Mouse (Mus musculus): ENCODE results near the gene Lnpk. TPM values are rescaled to one million over a fixed set of nuclear protein-coding genes. Genes with fewer than 3 reads are reported as not detected.

The Lnpk gene
- polyA plus RNA-seq, 1 experiment = 6.3 TPM

- Histone ChIP-seq H3K36me3 (ENCODE audit: control insufficient read depth, insufficient read depth) (peaks cover 5% of the 10 kb centered on the region), H3K79me2 (ENCODE audit: control insufficient read depth, insufficient read depth) (no peaks in the 10 kb centered on the region)
- TF ChIP-seq USF1 (IDR thresholded peaks at IDR 0.05; ENCODE audit: low read depth) = no peak
- no peak for TF ChIP-seq CEBPB (IDR thresholded peaks at IDR 0.05; ENCODE audit: insufficient read depth, poor library complexity, severe bottlenecking)
- TF ChIP-seq REST (IDR thresholded peaks at IDR 0.05; ENCODE audit: insufficient read depth, insufficient read length) = no peak
- TF ChIP-seq POLR2A (IDR thresholded peaks at IDR 0.05; ENCODE audit: insufficient read length, low read depth) = no peak
- TF ChIP-seq POLR2AphosphoS2 (IDR thresholded peaks at IDR 0.05; ENCODE audit: insufficient read length, low read depth) = no peak
- no peak for TF ChIP-seq MYOG (IDR thresholded peaks at IDR 0.05; ENCODE audit: control insufficient read depth in 1 of 3, insufficient read depth in 1 of 3, insufficient read length in 2 of 3, low read depth in 2 of 3)
- TF ChIP-seq E2F4 (IDR thresholded peaks at IDR 0.05; ENCODE audit: insufficient read depth) = no peak
- no peak for TF ChIP-seq MAX (IDR thresholded peaks at IDR 0.05; ENCODE audit: low read depth)
- TF ChIP-seq TCF3 (IDR thresholded peaks at IDR 0.05; ENCODE audit: insufficient read length, low read depth) = no peak
- TF ChIP-seq SRF (IDR thresholded peaks at IDR 0.05; ENCODE audit: control insufficient read depth, insufficient read length, low read depth) = no peak
- no peak for TF ChIP-seq MYOD1 (IDR thresholded peaks at IDR 0.05; ENCODE audit: control insufficient read depth in 1 of 3, insufficient read length in 2 of 3, low read depth in 2 of 3)
- no peak for TF ChIP-seq TCF12 (IDR thresholded peaks at IDR 0.05; ENCODE audit: insufficient read depth, poor library complexity, severe bottlenecking)
These were observed 20.1 kb downstream of the Lnpk start for GRCm38 (mm10) chr2:74559092-74559491.

GRCm38 (mm10) chr2:74557451-74557850, 21.8 kb downstream of the Lnpk start:
- H3K4me2 ChIP-seq (ENCODE audit: low read depth) = no peak overlapping the region
- H3K36me3 ChIP-seq (ENCODE audit: control insufficient read depth, insufficient read depth) = peaks cover 5% of the 10 kb centered on the region
- H3ac ChIP-seq (ENCODE audit: control insufficient read depth, insufficient read length) = no peak overlapping the region
- no peaks in the 10 kb centered on the region for H3K27me3 ChIP-seq (ENCODE audit: control insufficient read depth, insufficient read depth, insufficient read length)
- H3K79me2 ChIP-seq (ENCODE audit: control insufficient read depth, insufficient read depth) = no peaks in the 10 kb centered on the region
- no peak overlapping the region for H3K4me3 ChIP-seq
- TF ChIP-seq POLR2AphosphoS2 (IDR thresholded peaks at IDR 0.05; ENCODE audit: insufficient read length, low read depth) (no peak), REST (IDR thresholded peaks at IDR 0.05; ENCODE audit: insufficient read depth, insufficient read length) (no peak), USF1 (IDR thresholded peaks at IDR 0.05; ENCODE audit: low read depth) (no peak), MYOG (IDR thresholded peaks at IDR 0.05; ENCODE audit: control insufficient read depth in 1 of 3, insufficient read depth in 1 of 3, insufficient read length in 2 of 3, low read depth in 2 of 3) (no peak), E2F4 (IDR thresholded peaks at IDR 0.05; ENCODE audit: insufficient read depth) (no peak), MYOD1 (IDR thresholded peaks at IDR 0.05; ENCODE audit: control insufficient read depth in 1 of 3, insufficient read length in 2 of 3, low read depth in 2 of 3) (no peak), POLR2A (IDR thresholded peaks at IDR 0.05; ENCODE audit: insufficient read length, low read depth) (no peak), MAX (IDR thresholded peaks at IDR 0.05; ENCODE audit: low read depth) (no peak), TCF12 (IDR thresholded peaks at IDR 0.05; ENCODE audit: insufficient read depth, poor library complexity, severe bottlenecking) (no peak), TCF3 (IDR thresholded peaks at IDR 0.05; ENCODE audit: insufficient read length, low read depth) (no peak), CEBPB (IDR thresholded peaks at IDR 0.05; ENCODE audit: insufficient read depth, poor library complexity, severe bottlenecking) (no peak), SRF (IDR thresholded peaks at IDR 0.05; ENCODE audit: control insufficient read depth, insufficient read length, low read depth) (no peak)

More at GRCm38 (mm10) chr2:74559092-74559491, 20.1 kb downstream of the Lnpk start:
- Histone ChIP-seq H3ac (ENCODE audit: control insufficient read depth, insufficient read length) (no peak overlapping the region), H3K27me3 (ENCODE audit: control insufficient read depth, insufficient read depth, insufficient read length) (no peaks in the 10 kb centered on the region), H3K4me2 (ENCODE audit: low read depth) (no peak overlapping the region), H3K4me3 (no peak overlapping the region)

GRCm38 (mm10) chr2:74551929-74552328, 27.3 kb downstream of the Lnpk start:
- H3K4me3 ChIP-seq = no peak overlapping the region
- H3K4me2 ChIP-seq (ENCODE audit: low read depth) = no peak overlapping the region
- H3K79me2 ChIP-seq (ENCODE audit: control insufficient read depth, insufficient read depth) = no peaks in the 10 kb centered on the region
- no peak for TF ChIP-seq MAX (IDR thresholded peaks at IDR 0.05; ENCODE audit: low read depth)
- no peak for TF ChIP-seq SRF (IDR thresholded peaks at IDR 0.05; ENCODE audit: control insufficient read depth, insufficient read length, low read depth)
- no peak for TF ChIP-seq E2F4 (IDR thresholded peaks at IDR 0.05; ENCODE audit: insufficient read depth)
- TF ChIP-seq REST (IDR thresholded peaks at IDR 0.05; ENCODE audit: insufficient read depth, insufficient read length) = no peak
- TF ChIP-seq POLR2AphosphoS2 (IDR thresholded peaks at IDR 0.05; ENCODE audit: insufficient read length, low read depth) = no peak
- TF ChIP-seq MYOD1 (IDR thresholded peaks at IDR 0.05; ENCODE audit: control insufficient read depth in 1 of 3, insufficient read length in 2 of 3, low read depth in 2 of 3) = no peak
- TF ChIP-seq MYOG (IDR thresholded peaks at IDR 0.05; ENCODE audit: control insufficient read depth in 1 of 3, insufficient read depth in 1 of 3, insufficient read length in 2 of 3, low read depth in 2 of 3) = no peak
- peaks cover 9% of the 10 kb centered on the region for H3K36me3 ChIP-seq (ENCODE audit: control insufficient read depth, insufficient read depth)
- no peaks in the 10 kb centered on the region for H3K27me3 ChIP-seq (ENCODE audit: control insufficient read depth, insufficient read depth, insufficient read length)
- no peak overlapping the region for H3ac ChIP-seq (ENCODE audit: control insufficient read depth, insufficient read length)

GRCm38 (mm10) chr2:74548306-74548705, 30.9 kb downstream of the Lnpk start:
- H3K27me3 ChIP-seq (ENCODE audit: control insufficient read depth, insufficient read depth, insufficient read length) = no peaks in the 10 kb centered on the region
- no peak overlapping the region for H3K4me3 ChIP-seq
- no peaks in the 10 kb centered on the region for H3K79me2 ChIP-seq (ENCODE audit: control insufficient read depth, insufficient read depth)
- TF ChIP-seq TCF3 (IDR thresholded peaks at IDR 0.05; ENCODE audit: insufficient read length, low read depth) (no peak), TCF12 (IDR thresholded peaks at IDR 0.05; ENCODE audit: insufficient read depth, poor library complexity, severe bottlenecking) (no peak), REST (IDR thresholded peaks at IDR 0.05; ENCODE audit: insufficient read depth, insufficient read length) (no peak), MAX (IDR thresholded peaks at IDR 0.05; ENCODE audit: low read depth) (no peak), USF1 (IDR thresholded peaks at IDR 0.05; ENCODE audit: low read depth) (no peak), CEBPB (IDR thresholded peaks at IDR 0.05; ENCODE audit: insufficient read depth, poor library complexity, severe bottlenecking) (no peak), E2F4 (IDR thresholded peaks at IDR 0.05; ENCODE audit: insufficient read depth) (no peak), MYOG (IDR thresholded peaks at IDR 0.05; ENCODE audit: control insufficient read depth in 1 of 3, insufficient read depth in 1 of 3, insufficient read length in 2 of 3, low read depth in 2 of 3) (no peak), POLR2AphosphoS2 (IDR thresholded peaks at IDR 0.05; ENCODE audit: insufficient read length, low read depth) (no peak), SRF (IDR thresholded peaks at IDR 0.05; ENCODE audit: control insufficient read depth, insufficient read length, low read depth) (no peak), POLR2A (IDR thresholded peaks at IDR 0.05; ENCODE audit: insufficient read length, low read depth) (no peak), MYOD1 (IDR thresholded peaks at IDR 0.05; ENCODE audit: control insufficient read depth in 1 of 3, insufficient read length in 2 of 3, low read depth in 2 of 3) (no peak)
- no peak overlapping the region for H3ac ChIP-seq (ENCODE audit: control insufficient read depth, insufficient read length)
- no peak overlapping the region for H3K4me2 ChIP-seq (ENCODE audit: low read depth)
- H3K36me3 ChIP-seq (ENCODE audit: control insufficient read depth, insufficient read depth) = peaks cover 7% of the 10 kb centered on the region

Data from myocyte (in vitro differentiated cells).